Mouse (Mus musculus) gastrocnemius, postnatal 36 days (tissue): ENCODE data around the gene Cuedc1. TPM values are rescaled to one million over a fixed set of nuclear protein-coding genes. Genes with fewer than 3 reads are reported as not detected.

Experiments used
- DNase-seq, 2 experiments: peaks; one replicate each; pipeline ENCODE4 v3.0.0; 2022
- intact Hi-C: fragments of 180-260 bp; cut with DNase I; formaldehyde crosslinking; loops from one replicate; pipeline ENCODE4 v1.15.1; 2025
- total RNA-seq, 2 experiments: library from RNA; stranded (reverse); gene quantifications; 2 replicates each; pipeline ENCODE4 v1.2.3; 2021

Cuedc1 gene
- total RNA-seq, 2 experiments from 2014 or later: 80.3 to 96.9 TPM

DNA sequence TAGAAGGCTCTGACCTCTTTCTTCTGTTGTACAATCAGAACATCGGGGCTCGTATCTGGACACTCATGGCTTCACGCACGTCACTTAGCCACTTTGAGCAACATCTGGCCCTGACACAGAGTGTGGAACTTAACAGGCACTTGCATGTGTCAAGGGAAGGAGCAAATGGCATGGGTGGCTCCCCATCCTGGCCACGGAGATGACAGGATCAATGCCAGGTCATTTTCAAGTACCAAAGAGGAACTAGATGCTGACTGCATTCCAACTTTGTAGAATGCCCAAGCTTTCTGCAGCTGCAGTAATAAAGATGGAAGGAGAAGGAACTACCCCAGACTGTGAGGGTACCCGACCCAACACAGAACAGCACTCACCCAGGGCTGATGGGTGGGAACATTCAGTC lies 120.3 kb downstream of the Cuedc1 start:
- intact Hi-C loops: loop anchor here (5.0 kb wide), 1 partner anchor 64 kb away; no protein-coding TSS in a partner anchor
- DNase-seq: no peak

DNA sequence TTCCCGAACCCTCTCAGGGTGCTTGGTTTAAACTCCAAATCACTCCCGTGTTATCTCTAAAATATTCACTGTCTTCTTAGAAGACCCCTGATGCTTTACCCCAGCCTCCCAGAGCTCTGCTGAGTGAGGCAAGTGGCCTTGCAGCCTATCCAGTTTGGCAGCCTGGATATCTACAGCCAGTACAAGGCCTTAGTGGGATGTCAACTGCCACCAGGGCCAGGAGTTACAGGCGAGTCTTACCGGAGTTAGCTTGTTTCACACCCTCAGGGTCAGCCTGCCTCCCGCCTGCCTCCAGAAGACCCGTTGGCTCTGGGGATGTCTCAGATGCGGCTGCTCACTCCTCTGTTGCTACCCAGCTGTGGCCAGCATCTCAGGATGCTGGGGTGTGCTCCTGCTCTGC lies 120.7 kb downstream of the Cuedc1 start:
- DNase-seq: no peak
- intact Hi-C loops: loop anchor here (5.0 kb wide), 1 partner anchor 64 kb away; no protein-coding TSS in a partner anchor

GRCm38 (mm10) chr11:88221929-88222475 lies 124.1 kb downstream of the Cuedc1 start:
- no peak for DNase-seq
- intact Hi-C loops: loop anchor here (10.0 kb wide), 1 partner anchor 503 kb away; no protein-coding TSS in a partner anchor

DNA sequence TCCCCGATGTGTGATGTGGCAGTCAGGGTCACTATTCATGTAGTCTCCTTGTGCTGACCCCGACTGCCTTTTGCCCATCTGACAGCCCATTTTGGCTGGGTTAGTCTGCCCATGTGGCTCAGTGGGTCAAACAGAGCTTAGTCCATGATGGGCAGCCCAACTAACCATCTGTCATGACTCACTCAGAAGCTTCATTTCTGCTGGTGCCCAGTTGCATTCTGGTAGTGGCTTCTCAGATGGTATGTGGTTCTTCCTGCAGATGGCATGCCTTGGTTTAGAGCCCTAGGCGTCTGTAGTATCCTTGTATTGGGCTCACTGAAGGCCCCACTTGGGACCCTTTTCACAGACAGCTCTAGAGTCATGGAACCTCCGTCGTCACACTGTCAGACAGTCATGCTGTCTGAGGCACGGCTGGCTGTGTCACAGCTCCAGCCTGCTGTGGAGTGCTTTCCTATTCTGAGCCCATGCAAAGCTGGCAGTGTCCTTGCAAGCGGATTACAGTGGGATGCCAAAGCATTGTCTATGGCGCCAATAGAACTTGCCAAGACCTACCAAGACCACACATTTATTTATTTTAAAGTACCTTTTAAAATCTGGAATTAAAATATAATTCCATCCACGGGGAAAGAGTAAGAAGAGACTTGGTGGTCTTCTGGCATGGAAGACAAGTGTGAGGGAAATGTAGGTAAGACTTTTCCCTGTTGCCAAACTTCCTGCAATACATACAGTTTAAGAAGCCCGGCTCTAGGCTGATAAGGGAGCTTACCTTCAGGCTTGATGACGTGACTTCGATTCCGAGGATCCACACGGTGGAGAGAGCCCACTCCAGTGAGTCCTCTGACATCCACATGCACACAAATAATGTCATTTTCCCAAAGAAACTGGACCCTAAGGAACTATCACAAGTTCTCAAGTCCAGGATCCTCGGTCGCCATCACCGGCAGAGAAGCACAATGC lies 129.4 kb downstream of the Cuedc1 start:
- intact Hi-C loops: loop anchor here (10.0 kb wide), 1 partner anchor 498 kb away; no protein-coding TSS in a partner anchor
- DNase-seq: no peak

DNA sequence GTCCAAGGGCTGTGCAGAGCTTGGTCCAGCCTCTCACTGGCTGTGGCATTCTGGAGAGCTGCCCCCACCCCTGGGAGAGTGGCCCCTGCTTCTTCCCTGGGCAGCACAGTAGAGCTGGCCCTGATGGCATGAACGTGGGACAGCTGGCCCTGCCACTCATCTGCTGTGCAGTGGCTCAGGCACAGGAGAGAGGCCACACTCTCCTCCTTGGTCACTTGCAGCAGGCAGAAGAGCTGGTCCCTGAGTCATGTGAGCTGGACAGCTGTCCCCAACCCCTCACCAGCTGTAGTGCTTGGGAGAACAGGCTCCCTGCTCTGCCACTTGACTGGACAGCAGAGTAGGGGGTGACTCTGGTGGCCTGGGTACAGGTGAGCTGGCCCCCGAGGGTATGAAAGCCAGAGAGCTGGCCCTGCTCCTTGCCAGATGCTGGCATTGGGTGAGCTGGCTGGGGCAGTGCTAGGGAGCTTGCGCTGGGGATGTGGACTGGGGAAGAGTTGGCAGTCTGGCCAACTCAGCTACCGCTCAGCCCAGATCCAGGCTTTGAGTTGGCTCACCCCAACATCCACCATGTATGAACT lies 133.4 kb downstream of the Cuedc1 start:
- intact Hi-C loops: loop anchor here (10.0 kb wide), 1 partner anchor 323 kb away; no protein-coding TSS in a partner anchor
- DNase-seq: peak; percentile 60 to 65

DNA sequence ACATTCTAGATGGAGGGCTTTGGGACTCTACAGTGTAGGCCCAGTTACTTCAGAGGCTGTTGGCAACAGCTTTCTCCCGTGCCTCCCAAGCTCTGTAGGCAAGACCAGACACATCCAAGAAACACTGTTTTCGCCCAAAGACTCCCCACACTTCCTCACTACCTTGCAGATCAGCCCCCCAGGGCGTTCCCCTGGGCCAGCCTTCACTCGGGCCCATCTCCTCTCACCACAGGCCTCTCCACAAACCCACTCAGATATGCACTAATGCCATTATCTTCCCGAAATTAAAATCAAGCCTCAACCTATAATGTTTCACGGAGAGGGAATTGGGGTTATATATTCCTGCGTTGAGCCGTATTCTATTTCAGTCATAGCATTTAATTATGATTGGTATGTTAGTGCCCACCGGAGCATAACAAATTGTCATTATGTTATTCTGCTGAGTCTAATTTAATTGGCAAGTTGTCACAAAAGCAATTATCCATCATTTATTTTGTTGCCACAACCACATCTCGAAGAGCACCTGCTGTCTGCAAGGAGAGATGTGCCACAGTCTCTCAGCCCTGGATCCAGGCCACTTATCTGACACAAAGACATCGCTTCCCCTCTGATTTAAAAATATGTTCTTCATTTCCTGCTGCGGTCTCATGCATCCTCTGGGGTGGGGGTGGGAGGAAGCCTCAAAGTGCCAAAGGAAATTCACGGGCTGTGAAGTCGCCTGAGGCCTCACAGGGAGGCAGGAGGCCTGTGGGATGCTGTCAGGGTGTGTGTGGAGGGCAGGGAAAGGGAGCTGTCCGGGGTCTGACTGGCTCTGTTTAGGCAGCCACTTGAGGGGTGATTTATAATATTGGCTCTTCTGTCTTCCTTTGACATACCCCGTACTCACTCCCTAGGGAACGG lies 135.9 kb downstream of the Cuedc1 start:
- intact Hi-C loops: loop anchor here (10.0 kb wide), 1 partner anchor 321 kb away; no protein-coding TSS in a partner anchor
- no peak for DNase-seq

- intact Hi-C loops: loop anchor here (10.0 kb wide), 1 partner anchor 320 kb away; no protein-coding TSS in a partner anchor
- no peak for DNase-seq
Measured at GRCm38 (mm10) chr11:88234789-88235188, 136.9 kb downstream of the Cuedc1 start.

DNA sequence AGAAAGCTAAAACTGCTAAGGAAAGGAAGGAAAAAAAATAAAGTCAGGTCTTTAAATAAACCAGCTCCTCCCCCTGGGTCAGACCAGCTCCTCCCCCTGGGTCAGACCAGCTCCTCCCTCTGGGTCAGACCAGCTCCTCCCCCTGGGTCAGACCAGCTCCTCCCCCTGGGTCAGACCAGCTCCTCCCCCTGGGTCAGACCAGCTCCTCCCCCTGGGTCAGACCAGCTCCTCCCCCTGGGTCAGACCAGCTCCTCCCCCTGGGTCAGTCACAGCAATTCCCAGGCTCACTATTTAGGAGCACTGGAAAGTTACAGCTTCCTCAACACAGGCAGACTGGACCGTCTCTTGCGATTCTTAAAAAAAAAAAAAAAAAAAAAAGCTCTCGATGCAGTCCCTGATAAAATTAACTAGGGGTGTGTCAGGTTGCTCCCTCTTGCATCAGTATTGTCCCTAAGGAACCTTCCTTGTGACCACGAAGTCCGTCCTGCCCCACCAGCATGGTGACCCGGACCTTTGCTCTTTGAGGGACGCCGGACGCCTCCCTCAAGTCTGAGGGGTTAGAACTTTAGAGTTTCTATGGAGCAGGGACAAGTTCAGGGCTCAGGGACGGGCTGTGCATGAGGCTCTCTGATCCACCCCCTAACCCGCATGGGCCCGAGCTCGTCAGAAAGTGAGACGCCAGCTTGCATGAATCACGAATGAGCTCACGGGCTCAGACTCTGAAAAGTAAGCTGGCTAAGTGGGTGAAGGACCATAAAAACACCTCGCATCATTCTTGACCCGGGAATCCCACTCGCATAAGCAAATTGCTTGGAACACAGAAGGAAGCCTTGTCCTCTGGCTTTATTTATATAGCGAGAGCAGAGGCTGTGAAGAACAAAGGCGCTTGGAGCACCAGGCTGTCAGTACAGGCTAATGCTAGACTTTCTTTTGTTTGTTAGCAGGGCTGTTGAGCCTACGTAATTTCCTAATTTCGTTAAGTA lies 137.7 kb downstream of the Cuedc1 start:
- peak; percentile 56 to 59 for DNase-seq
- intact Hi-C loops: loop anchor here (10.0 kb wide), 1 partner anchor 319 kb away; no protein-coding TSS in a partner anchor

GRCm38 (mm10) chr11:88240275-88240674 lies 142.4 kb downstream of the Cuedc1 start:
- intact Hi-C loops: no loop called here

GRCm38 (mm10) chr11:88240736-88241353 lies 143.0 kb downstream of the Cuedc1 start:
- no peak for DNase-seq
- intact Hi-C loops: no loop called here

More at GRCm38 (mm10) chr11:88240275-88240674, 142.4 kb downstream of the Cuedc1 start:
- no peak for DNase-seq

DNA sequence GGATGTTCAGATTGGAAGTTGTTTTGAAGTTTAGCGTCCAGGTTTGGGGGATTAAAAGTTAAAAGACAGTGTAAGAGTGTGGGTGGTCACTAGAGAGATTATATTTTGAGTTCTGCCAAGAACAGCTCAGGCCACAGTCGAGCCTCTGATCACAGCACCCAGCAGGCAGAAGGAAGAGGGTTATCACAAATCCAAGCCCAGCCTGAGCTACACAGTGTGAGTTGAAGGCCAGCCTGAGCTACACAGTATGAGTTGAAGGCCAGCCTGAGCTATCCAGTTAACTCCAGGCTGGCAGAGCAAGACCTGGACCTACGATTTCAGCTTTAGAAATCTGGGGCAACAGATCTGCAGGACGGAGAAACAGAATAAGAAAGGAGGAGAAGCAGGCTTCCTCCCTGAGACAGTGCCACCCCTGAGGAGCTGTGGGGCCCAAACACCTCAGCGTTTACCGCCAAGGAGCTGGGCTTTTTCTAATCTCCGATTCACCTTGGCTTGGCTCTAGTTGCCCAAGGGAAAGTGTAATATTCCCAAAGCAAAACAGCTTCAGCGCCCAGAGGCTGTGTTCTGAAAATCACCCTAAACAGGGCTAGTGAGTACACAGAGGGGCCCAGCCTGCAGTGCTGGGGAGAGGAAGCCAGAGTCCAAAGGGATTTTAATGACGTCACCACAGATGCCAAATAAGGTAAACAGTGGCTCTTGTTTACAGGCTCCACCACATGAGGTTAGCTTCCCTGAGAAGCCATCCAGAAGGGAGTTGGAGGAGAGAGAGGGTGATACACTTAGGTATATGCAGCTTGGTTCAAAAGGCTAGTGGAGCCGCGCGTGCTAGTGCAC lies 143.8 kb downstream of the Cuedc1 start:
- intact Hi-C loops: no loop called here
- no peak for DNase-seq

Other genes starting within 250 kb of the Cuedc1 start
- gene Mks1, start 244.8 kb upstream of the Cuedc1 start, total RNA-seq: 1 to 10 TPM; 1.3 to 1.8 TPM
- gene Epx, start 222.5 kb upstream of the Cuedc1 start, total RNA-seq: not detected
- gene Olfr462, start 205.8 kb upstream of the Cuedc1 start, total RNA-seq: not detected
- not detected for gene Olfr463, start 200.7 kb upstream of the Cuedc1 start, total RNA-seq
- gene Olfr464, start 177.1 kb upstream of the Cuedc1 start, total RNA-seq: not detected
- 100 to 1,000 TPM; 157 to 161 TPM for gene Dynll2, start 110.5 kb upstream of the Cuedc1 start, total RNA-seq
- 10 to 100 TPM; 54.4 to 60.2 TPM for gene Srsf1, start 50.7 kb upstream of the Cuedc1 start, total RNA-seq
- 10 to 100 TPM; 50.0 to 71.2 TPM for gene Vezf1, start 29.8 kb upstream of the Cuedc1 start, total RNA-seq
- gene Mrps23, start 106.3 kb downstream of the Cuedc1 start, total RNA-seq: 100 to 1,000 TPM; 123 to 140 TPM
- not detected for gene Ccdc182, start 196.0 kb downstream of the Cuedc1 start, total RNA-seq